Mouse (Mus musculus) forebrain, embryonic 12.5 days (tissue): ENCODE measurements at regions not wholly inside any gene's neighbourhood (a gene's known extent, or its start where the extent isn't known, plus 50 kb on each side); places are given as distances from the start of the nearest gene placed in this dataset.
A peak's percentile ranks its signal among the peaks of the same experiment; 100 is the strongest.

Source experiments
- ATAC-seq: fragments of 200-750 bp; cut with Nextera tagmentation; 2 replicates; pipeline ENCODE4 v1.8.0; 2017; ENCODE audit warnings: moderate TSS enrichment; ENCODE audit not compliant: low FRiP score
- H3K27ac ChIP-seq: fragments of 300-500 bp; sonication (generic); 2 replicates; pipeline ENCODE4 v1.5.1; 2016; ENCODE audit warnings: mild to moderate bottlenecking
- H3K27me3 ChIP-seq: fragments of 300-500 bp; sonication (generic); 2 replicates; pipeline ENCODE4 v1.6.1; 2016; ENCODE audit warnings: mild to moderate bottlenecking
- H3K36me3 ChIP-seq: fragments of 300-500 bp; sonication (generic); replicated peaks from 2 replicates; pipeline ENCODE4 v1.6.1; 2016; ENCODE audit warnings: mild to moderate bottlenecking
- H3K4me1 ChIP-seq: fragments of 300-500 bp; sonication (generic); 2 replicates; pipeline ENCODE4 v1.6.1; 2016
- H3K4me2 ChIP-seq: fragments of 300-500 bp; sonication (generic); 2 replicates; pipeline ENCODE4 v1.6.1; 2016; ENCODE audit warnings: mild to moderate bottlenecking, moderate library complexity
- H3K4me3 ChIP-seq: fragments of 300-500 bp; sonication (generic); replicated peaks from 2 replicates; pipeline ENCODE4 v1.5.1; 2016; ENCODE audit warnings: mild to moderate bottlenecking
- H3K9ac ChIP-seq: fragments of 300-500 bp; sonication (generic); 2 replicates; pipeline ENCODE4 v1.6.1; 2016; ENCODE audit warnings: mild to moderate bottlenecking
- H3K9me3 ChIP-seq: fragments of 300-500 bp; sonication (generic); 2 replicates; pipeline ENCODE4 v1.6.1; 2016
- WGBS: fragments of 180-500 bp; shearing (Covaris S2); methylation state at CpG from one replicate; pipeline ENCODE4 v1.1.7; 2016; 5-methylcytosine and 5-hydroxymethylcytosine counted together

DNA sequence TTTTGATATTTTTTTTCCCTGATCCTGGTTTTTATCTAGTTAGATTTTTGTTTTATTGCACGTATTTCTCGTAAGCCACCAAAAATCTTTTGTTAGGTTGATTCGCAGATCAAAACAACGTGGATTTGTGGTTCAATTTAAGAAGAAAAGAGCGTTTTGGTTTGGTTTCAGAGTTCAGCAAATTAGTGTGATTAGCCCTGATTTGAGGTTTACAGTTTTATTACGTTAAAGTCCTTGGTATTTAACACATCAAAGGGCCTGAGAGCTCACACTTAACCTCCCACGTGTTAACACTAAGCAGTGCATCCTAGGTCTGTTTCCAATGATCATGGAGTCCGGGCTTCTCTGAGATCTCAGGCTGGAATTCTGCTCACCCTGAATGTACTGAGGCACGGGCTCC lies 107.5 kb upstream of the Smim23 start:
- Histone ChIP-seq H3K4me2 (no peak overlapping the region), H3K27ac (no peak overlapping the region), H3K9ac (no peak overlapping the region), H3K4me1 (no peaks in the 10 kb centered on the region), H3K36me3 (no peaks in the 10 kb centered on the region), H3K4me3 (no peak overlapping the region), H3K9me3 (0 out of 2 replicates have a peak, but pooled peaks cover 3% of the 10 kb centered on the region), H3K27me3 (peaks cover 10% of the 10 kb centered on the region)
- ATAC-seq, result no peak
- 61% methylated on average over 9 of the region's 9 CpGs for WGBS

DNA sequence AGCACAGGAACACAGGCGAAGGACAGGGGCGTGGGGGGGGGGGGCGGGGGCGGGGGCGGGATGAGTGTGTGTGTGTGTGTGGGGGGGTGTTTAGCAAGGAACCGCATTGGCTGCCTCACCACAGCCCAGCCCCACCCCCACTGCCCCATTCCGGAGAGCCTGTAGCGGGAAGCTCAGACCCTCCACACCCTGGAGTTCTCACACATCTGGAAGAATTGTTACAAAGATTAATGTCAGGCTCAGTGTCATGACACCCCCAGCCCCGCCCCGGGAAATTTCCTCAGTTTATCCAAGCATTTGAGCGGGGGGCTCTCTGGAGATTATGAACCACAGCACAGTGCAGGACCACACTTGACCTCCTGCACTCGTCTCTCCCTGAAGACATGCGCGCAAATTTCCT lies 106.6 kb upstream of the Smim23 start:
- WGBS, result 27% methylated on average over 10 of the region's 14 CpGs
- Histone ChIP-seq H3K27ac (no peak overlapping the region), H3K4me2 (no peak overlapping the region), H3K4me1 (peaks cover 2% of the 10 kb centered on the region), H3K9ac (no peak overlapping the region), H3K9me3 (0 out of 2 replicates have a peak, but pooled peaks cover 3% of the 10 kb centered on the region), H3K27me3 (peaks cover 18% of the 10 kb centered on the region), H3K36me3 (no peaks in the 10 kb centered on the region), H3K4me3 (no peak overlapping the region)
- ATAC-seq, result 0 out of 2 replicates have a peak, but pooled peaks have one; percentile 30

GRCm38 (mm10) chr11:32928837-32929236 lies 104.4 kb upstream of the Smim23 start:
- Histone ChIP-seq H3K27me3 (peaks cover 26% of the 10 kb centered on the region), H3K4me1 (peaks cover 12% of the 10 kb centered on the region), H3K27ac (no peak overlapping the region), H3K4me2 (no peak overlapping the region), H3K36me3 (no peaks in the 10 kb centered on the region), H3K9me3 (0 out of 2 replicates have a peak, but pooled peaks cover 3% of the 10 kb centered on the region), H3K9ac (no peak overlapping the region), H3K4me3 (no peak overlapping the region)
- 76% methylated on average over 2 of the region's 2 CpGs for WGBS
- no peak for ATAC-seq

DNA sequence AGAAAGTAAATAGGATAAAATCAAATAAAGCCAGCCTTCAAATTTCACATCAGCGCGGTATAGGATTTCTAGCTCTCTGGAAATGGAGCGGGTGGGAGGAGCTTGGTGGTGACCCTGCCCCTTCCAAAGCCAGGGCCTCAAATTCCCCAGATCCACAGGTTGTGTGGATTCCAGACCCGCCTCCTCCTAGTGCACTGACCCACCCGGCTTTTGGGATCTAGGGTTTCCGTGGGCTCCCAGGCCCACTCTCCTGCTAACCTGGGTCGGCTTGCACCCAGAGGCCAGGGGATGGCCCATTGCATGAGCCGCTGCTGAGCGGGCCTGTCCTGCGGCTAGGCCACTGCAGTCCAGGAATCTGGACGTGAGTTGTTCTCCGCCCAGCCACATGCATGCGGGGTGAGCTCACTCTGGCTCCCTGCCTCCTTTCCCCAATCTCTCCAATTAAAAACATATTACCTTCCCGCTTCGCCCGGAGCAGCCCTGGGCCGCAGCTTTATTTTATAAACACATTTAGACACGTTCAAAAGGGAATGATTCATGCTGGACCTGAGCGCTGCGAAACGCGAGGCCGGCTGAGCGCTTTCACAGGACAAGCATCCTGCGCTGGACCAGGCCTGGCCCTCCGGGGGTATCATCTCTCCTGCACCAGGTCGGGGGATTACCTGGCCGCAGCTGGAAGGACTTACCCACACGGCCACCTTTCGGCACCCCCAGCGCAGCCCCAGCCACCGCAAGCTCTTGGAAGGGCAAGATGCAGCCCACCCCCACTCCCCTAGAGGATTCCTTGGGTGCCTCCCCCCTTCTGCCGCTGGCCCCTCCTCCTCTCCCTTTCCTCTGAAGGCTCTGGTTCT lies 101.2 kb upstream of the Smim23 start:
- Histone ChIP-seq H3K36me3 (no peaks in the 10 kb centered on the region), H3K4me1 (peaks cover 12% of the 10 kb centered on the region), H3K4me2 (peak overlapping the region; percentile 52), H3K27ac (no peak overlapping the region), H3K27me3 (peaks cover 28% of the 10 kb centered on the region), H3K9ac (peak overlapping the region; percentile 36; the same call in 1 of the 2 replicates), H3K9me3 (no peaks in the 10 kb centered on the region), H3K4me3 (peak overlapping the region; percentile 22)
- peak; percentile 51; the same call in 1 of the 2 replicates for ATAC-seq
- 2% methylated on average over 33 of the region's 33 CpGs for WGBS

- Histone ChIP-seq H3K4me1 (peaks cover 12% of the 10 kb centered on the region), H3K27me3 (peaks cover 26% of the 10 kb centered on the region), H3K36me3 (no peaks in the 10 kb centered on the region), H3K27ac (no peak overlapping the region), H3K9me3 (no peaks in the 10 kb centered on the region), H3K9ac (no peak overlapping the region), H3K4me2 (no peak overlapping the region; the same call in 1 of the 2 replicates), H3K4me3 (no peak overlapping the region)
- WGBS, result 69% methylated on average over 7 of the region's 7 CpGs
- no peak for ATAC-seq
Measured at GRCm38 (mm10) chr11:32924932-32925331, 100.5 kb upstream of the Smim23 start.

DNA sequence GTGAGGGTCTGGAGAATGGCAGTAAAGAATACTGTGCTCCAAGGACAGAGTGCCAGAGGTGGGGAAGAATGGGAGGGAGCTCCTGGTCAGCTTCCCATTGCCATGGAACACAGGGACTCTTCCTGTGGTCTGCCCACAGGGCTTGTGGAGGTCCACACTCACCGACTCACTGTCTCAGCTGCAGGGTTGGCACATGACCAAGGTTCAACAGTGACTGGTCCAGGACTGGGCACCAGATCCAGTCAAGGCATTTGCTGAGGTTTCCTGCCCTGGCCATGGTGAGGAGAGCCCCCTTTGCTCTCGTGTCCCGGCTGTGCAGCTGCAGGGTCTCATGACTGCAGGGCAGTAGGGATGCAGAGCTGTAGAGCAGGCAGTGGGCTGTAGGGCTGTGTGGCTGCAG lies 88.7 kb upstream of the Smim23 start:
- Histone ChIP-seq H3K9me3 (no peaks in the 10 kb centered on the region), H3K4me3 (no peak overlapping the region), H3K27me3 (0 out of 2 replicates have a peak, but pooled peaks cover 3% of the 10 kb centered on the region), H3K4me2 (no peak overlapping the region), H3K4me1 (no peaks in the 10 kb centered on the region), H3K9ac (no peak overlapping the region), H3K27ac (no peak overlapping the region), H3K36me3 (no peaks in the 10 kb centered on the region)
- WGBS, result 83% methylated on average over 3 of the region's 3 CpGs
- ATAC-seq, result no peak

- Histone ChIP-seq H3K9ac (no peak overlapping the region), H3K27me3 (0 out of 2 replicates have a peak, but pooled peaks cover 3% of the 10 kb centered on the region), H3K9me3 (no peaks in the 10 kb centered on the region), H3K4me1 (no peaks in the 10 kb centered on the region; the same call in 1 of the 2 replicates), H3K4me2 (no peak overlapping the region), H3K4me3 (no peak overlapping the region), H3K27ac (no peak overlapping the region), H3K36me3 (no peaks in the 10 kb centered on the region)
- ATAC-seq, result no peak
- WGBS, result 89% methylated on average over 4 of the region's 4 CpGs
Measured at GRCm38 (mm10) chr11:32911791-32912190, 87.4 kb upstream of the Smim23 start.

- H3K27me3 ChIP-seq, result 0 out of 2 replicates have a peak, but pooled peaks cover 3% of the 10 kb centered on the region
- H3K36me3 ChIP-seq, result no peaks in the 10 kb centered on the region
- 82% methylated on average over 14 of the region's 14 CpGs for WGBS
- H3K4me1 ChIP-seq, result no peaks in the 10 kb centered on the region; the same call in 1 of the 2 replicates
- no peak overlapping the region for H3K9ac ChIP-seq
- H3K27ac ChIP-seq, result no peak overlapping the region
- no peak overlapping the region for H3K4me3 ChIP-seq
- no peak for ATAC-seq
- no peak overlapping the region for H3K4me2 ChIP-seq
- H3K9me3 ChIP-seq, result no peaks in the 10 kb centered on the region
Measured at GRCm38 (mm10) chr11:32908723-32909411, 84.5 kb upstream of the Smim23 start.

- no peak overlapping the region for H3K9ac ChIP-seq
- H3K27me3 ChIP-seq, result no peaks in the 10 kb centered on the region
- H3K4me1 ChIP-seq, result no peaks in the 10 kb centered on the region; the same call in 1 of the 2 replicates
- 58% methylated on average over 10 of the region's 10 CpGs for WGBS
- no peak overlapping the region for H3K4me2 ChIP-seq
- H3K27ac ChIP-seq, result no peak overlapping the region
- H3K36me3 ChIP-seq, result no peaks in the 10 kb centered on the region
- no peaks in the 10 kb centered on the region for H3K9me3 ChIP-seq
- ATAC-seq, result no peak
- H3K4me3 ChIP-seq, result no peak overlapping the region
Measured at GRCm38 (mm10) chr11:32907520-32908233, 83.3 kb upstream of the Smim23 start.

DNA sequence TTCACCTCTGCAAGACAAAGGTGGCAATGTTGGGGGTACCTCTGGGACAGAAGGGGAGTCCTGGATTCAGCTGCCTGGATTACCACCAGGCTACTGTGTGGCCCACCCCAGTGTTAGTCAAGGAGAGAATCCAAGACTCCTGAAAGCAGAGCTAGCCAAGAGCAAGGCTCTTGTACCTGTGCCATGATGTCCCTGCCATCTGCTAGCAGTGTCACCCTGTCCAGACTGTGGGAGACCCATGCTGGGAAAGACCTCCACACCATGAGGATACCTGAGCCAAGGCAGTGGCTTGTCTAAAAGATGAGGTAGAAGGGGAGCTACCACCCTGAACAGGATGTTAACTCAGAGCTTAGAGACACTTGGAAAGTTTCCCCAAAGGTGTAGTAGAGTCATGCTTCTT lies 79.6 kb upstream of the Smim23 start:
- Histone ChIP-seq H3K4me2 (no peak overlapping the region), H3K36me3 (no peaks in the 10 kb centered on the region), H3K4me1 (no peaks in the 10 kb centered on the region; the same call in 1 of the 2 replicates), H3K9ac (no peak overlapping the region), H3K27me3 (no peaks in the 10 kb centered on the region), H3K27ac (no peak overlapping the region), H3K4me3 (no peak overlapping the region), H3K9me3 (no peaks in the 10 kb centered on the region)
- no peak for ATAC-seq

DNA sequence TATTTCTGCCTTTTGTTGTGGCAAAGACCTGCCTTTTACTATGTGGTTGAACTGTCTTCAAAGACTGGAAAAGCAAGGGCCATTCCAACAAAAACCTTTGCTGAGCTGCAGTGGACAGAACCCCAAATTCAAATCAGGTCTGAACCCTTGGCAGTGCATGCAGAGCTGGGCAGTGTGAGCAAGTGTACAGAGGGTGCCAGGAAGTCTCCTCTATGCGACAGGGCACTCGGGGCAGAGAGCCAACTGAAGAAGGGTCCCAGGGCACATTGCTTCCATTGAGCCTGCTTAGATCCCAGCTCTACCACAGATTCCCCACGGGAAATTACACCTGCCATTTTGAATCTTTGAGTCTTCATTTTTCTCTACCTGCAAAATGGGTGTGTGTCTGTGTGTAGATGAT lies 79.0 kb upstream of the Smim23 start:
- Histone ChIP-seq H3K9me3 (no peaks in the 10 kb centered on the region), H3K4me3 (no peak overlapping the region), H3K4me2 (no peak overlapping the region), H3K4me1 (no peaks in the 10 kb centered on the region; the same call in 1 of the 2 replicates), H3K27ac (no peak overlapping the region), H3K36me3 (no peaks in the 10 kb centered on the region), H3K9ac (no peak overlapping the region), H3K27me3 (no peaks in the 10 kb centered on the region)
- no peak for ATAC-seq
- 82% methylated on average over 3 of the region's 3 CpGs for WGBS

DNA sequence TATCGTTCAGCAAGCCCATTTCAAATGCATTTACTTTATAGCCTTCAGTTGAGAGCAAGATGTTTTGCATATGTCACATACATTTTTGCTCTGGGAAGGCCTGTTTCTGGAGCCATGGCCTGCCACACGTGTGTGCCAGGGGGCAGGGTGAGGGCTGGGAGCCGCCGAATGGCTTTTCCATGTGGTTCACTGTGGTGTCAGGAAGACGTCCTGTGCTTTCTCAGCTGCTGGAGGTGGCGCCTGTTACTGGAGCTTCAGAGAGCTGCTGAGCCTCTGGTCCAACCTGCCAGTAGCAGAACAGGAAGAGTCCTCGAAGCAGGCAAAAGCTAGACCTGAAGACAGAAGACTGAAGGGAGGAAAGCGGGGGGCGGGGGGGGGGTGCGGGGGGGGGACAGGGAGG lies 78.5 kb upstream of the Smim23 start:
- Histone ChIP-seq H3K36me3 (no peaks in the 10 kb centered on the region), H3K4me2 (no peak overlapping the region), H3K27ac (no peak overlapping the region), H3K9me3 (no peaks in the 10 kb centered on the region), H3K4me3 (no peak overlapping the region), H3K4me1 (no peaks in the 10 kb centered on the region; the same call in 1 of the 2 replicates), H3K9ac (no peak overlapping the region), H3K27me3 (no peaks in the 10 kb centered on the region)
- WGBS, result 69% methylated on average over 7 of the region's 10 CpGs
- ATAC-seq, result no peak
